Mouse (Mus musculus): ENCODE results near the gene Sgpp2.

DNA sequence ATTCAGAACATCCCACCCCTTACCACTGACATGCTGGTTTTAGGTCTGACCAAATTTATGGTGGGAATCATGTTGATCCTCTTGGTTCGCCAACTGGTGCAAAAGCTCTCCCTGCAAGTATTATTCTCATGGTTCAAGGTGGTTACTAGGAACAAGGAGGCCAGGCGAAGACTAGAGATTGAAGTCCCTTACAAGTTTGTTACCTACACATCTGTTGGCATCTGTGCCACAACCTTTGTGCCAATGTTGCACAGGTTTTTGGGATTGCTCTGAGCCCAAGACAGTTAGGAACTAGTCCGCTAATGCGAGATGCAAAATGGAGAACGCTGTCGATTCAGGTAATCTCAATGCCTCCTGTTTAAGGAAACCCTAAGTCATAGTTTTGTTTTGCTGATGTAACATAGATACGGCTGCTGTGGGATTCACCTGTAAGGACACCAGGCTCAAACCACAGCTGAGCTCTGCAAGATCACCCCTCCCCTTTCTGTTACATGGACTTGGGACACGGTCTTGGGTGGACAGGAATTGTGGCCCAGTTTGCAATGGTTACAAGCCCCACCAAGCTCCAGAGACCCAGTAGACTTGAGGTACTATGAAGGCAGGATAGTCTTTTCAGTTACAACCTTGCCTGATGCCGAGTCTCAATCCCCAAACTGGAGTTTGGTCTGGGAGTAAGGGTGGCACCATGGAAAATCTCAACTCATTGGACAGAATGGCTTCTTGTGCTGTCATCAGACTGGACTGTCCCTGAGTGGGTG lies 107.2 kb downstream of the Sgpp2 start:
- no peak for TF ChIP-seq CTCF (IDR thresholded peaks at IDR 0.05; ENCODE audit: insufficient read depth, low read depth, low read length)
- TF ChIP-seq POLR2A (IDR thresholded peaks at IDR 0.05; ENCODE audit: insufficient read depth, low read depth, low read length): no peak

Data from olfactory bulb, adult 2 months (tissue).